Mouse (Mus musculus) limb, embryonic 11.5 days (tissue): Measurements from ENCODE around the gene Cdk6. TPM values are rescaled to one million over a fixed set of nuclear protein-coding genes. Genes with fewer than 3 reads are reported as not detected.

ENCODE experiments used
- ATAC-seq: fragments of 200-750 bp; cut with Nextera tagmentation; 2 replicates; pipeline ENCODE4 v1.8.0; 2017; ENCODE audit warnings: low read depth; ENCODE audit not compliant: insufficient number of reproducible peaks, low FRiP score, low TSS enrichment
- DNase-seq: peaks from one replicate; pipeline ENCODE4 v3.0.0-alpha.2; 2015; ENCODE audit warnings: low spot score
- H3K27ac ChIP-seq: fragments of 300-500 bp; sonication (generic); replicated peaks from 2 replicates; pipeline ENCODE4 v1.5.1; 2014; ENCODE audit warnings: low read depth, mild to moderate bottlenecking, low read length
- H3K27me3 ChIP-seq: fragments of 300-500 bp; sonication (generic); 2 replicates; pipeline ENCODE4 v1.6.1; 2014; ENCODE audit warnings: mild to moderate bottlenecking, low read length, mixed read lengths; ENCODE audit not compliant: control insufficient read depth, insufficient read depth
- H3K36me3 ChIP-seq: fragments of 300-500 bp; sonication (generic); 2 replicates; pipeline ENCODE4 v1.6.1; 2014; ENCODE audit warnings: mild to moderate bottlenecking, low read length, moderate library complexity, mixed read lengths; ENCODE audit not compliant: control insufficient read depth, insufficient read depth
- H3K4me1 ChIP-seq: fragments of 300-500 bp; sonication (generic); 2 replicates; pipeline ENCODE4 v1.6.1; 2014; ENCODE audit warnings: low read length, mixed read lengths; ENCODE audit not compliant: control insufficient read depth, insufficient read depth
- H3K4me2 ChIP-seq: fragments of 300-500 bp; sonication (generic); 2 replicates; pipeline ENCODE4 v1.6.1; 2014; ENCODE audit warnings: low read depth, mild to moderate bottlenecking, moderate library complexity; ENCODE audit not compliant: severe bottlenecking
- H3K4me3 ChIP-seq: fragments of 300-500 bp; sonication (generic); 2 replicates; pipeline ENCODE4 v1.5.1; 2014; ENCODE audit warnings: low read depth, low read length
- H3K9ac ChIP-seq: fragments of 300-500 bp; sonication (generic); 2 replicates; pipeline ENCODE4 v1.6.1; 2014; ENCODE audit warnings: mild to moderate bottlenecking, low read length
- H3K9me3 ChIP-seq: fragments of 300-500 bp; sonication (generic); 2 replicates; pipeline ENCODE4 v1.6.1; 2016; ENCODE audit warnings: low read length; ENCODE audit not compliant: control insufficient read depth
- WGBS: fragments of 180-500 bp; shearing (Covaris S2); extraction: QIAGEN DNeasy Blood & Tissue Kit; methylation state at CpG from one replicate; pipeline ENCODE4 v1.1.7; 2014; 5-methylcytosine and 5-hydroxymethylcytosine counted together
- polyA plus RNA-seq: library from polyadenylated mRNA; unstranded; fragments of >200 nt; fragmentation: Nextera tagmentation; extraction: Ambion mirVana; gene quantifications from 2 replicates; pipeline ENCODE4 v1.2.1, GENCODE M21; 2014

Gene Cdk6
- polyA plus RNA-seq, 1 experiment from 2014 or later, result 31.3 TPM

DNA sequence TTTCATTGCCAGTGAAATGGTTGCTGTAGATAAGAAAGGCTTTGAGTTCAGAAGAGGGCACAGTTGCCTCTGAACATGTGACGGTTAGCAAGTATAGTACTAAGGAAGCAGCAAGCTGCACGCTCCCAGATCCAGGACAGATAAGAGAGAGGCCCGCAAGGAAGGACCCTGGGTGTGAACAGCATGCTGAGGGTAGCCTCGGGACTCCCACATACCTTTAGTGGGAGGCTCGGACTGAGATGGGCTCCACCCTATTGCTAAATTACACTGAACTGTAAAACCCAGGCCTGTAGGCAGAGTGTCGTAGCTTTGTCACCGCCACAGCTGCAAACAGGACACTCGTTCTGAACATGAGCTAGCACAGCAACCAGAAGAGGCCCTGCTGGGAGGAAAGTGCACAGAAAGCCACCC lies 173.6 kb downstream of the Cdk6 start:
- H3K27me3 ChIP-seq, result no peaks in the 10 kb centered on the region
- no peak for DNase-seq
- H3K9me3 ChIP-seq, result no peaks in the 10 kb centered on the region
- no peak overlapping the region for H3K4me2 ChIP-seq
- no peak overlapping the region for H3K27ac ChIP-seq
- H3K4me3 ChIP-seq, result no peak overlapping the region
- no peaks in the 10 kb centered on the region; the same call in 1 of the 2 replicates for H3K36me3 ChIP-seq
- ATAC-seq, result no peak
- H3K4me1 ChIP-seq, result 0 out of 2 replicates have a peak, but pooled peaks cover 5% of the 10 kb centered on the region
- 58% methylated on average over 8 of the region's 8 CpGs for WGBS
- H3K9ac ChIP-seq, result no peak overlapping the region

DNA sequence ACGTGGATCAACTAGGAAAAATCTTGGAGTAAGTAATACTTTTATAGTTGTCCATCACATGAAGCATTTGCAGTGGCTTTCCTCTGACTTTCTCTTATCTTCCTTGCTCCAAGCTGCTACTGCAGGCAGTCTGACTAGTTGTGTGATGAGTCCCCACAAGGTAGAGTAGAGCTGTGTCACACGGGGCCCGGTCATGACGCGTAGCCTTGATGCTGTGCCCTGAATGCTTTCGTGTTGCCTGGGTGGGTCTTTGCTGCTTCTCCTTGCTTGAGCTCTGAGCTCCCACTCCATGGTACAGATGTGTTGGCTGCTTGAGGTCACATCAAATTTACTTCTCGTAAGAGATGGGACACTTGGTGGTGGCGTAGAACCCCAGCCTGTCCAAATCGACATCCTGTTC lies 174.2 kb downstream of the Cdk6 start:
- H3K4me3 ChIP-seq, result no peak overlapping the region
- WGBS, result 92% methylated on average over 9 of the region's 9 CpGs
- H3K9ac ChIP-seq, result no peak overlapping the region
- no peak overlapping the region for H3K27ac ChIP-seq
- H3K9me3 ChIP-seq, result no peaks in the 10 kb centered on the region
- DNase-seq (no peak), ATAC-seq (no peak)
- no peaks in the 10 kb centered on the region; the same call in 1 of the 2 replicates for H3K36me3 ChIP-seq
- 0 out of 2 replicates have a peak, but pooled peaks cover 5% of the 10 kb centered on the region for H3K4me1 ChIP-seq
- H3K27me3 ChIP-seq, result no peaks in the 10 kb centered on the region
- H3K4me2 ChIP-seq, result no peak overlapping the region

DNA sequence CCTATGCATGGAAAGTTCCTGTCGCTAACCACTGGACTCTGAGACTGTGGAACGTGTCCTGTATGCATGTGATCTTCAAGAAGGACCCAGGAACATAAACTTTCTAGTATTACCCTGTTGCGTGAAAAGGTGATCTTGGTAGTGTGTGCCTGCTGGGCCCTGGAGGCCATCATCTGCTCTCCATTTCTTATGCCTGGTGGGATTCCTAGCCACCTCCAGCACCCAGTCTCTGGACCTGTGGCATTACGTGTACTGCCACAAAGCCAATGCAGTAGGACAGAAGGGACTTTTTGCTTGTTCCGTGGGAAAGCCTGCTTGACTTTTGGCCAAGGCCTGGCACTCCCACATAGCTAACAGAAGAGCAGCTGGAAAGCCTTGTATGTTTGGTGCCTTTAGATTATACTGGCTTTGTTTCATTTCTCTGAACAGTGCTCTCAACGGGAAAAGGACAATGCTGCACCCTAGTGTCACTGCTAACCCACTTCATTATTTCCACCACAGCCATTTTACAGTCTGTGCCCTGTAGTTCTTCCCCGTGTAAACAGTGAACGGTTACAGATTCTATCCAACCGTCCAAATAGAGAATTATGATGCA lies 175.3 kb downstream of the Cdk6 start:
- 75% methylated on average over 9 of the region's 9 CpGs for WGBS
- Histone ChIP-seq H3K27me3 (no peaks in the 10 kb centered on the region), H3K36me3 (no peaks in the 10 kb centered on the region; the same call in 1 of the 2 replicates), H3K27ac (no peak overlapping the region), H3K9ac (no peak overlapping the region), H3K4me3 (no peak overlapping the region), H3K9me3 (no peaks in the 10 kb centered on the region), H3K4me2 (no peak overlapping the region), H3K4me1 (no peaks in the 10 kb centered on the region)
- no peak for DNase-seq
- no peak for ATAC-seq

DNA sequence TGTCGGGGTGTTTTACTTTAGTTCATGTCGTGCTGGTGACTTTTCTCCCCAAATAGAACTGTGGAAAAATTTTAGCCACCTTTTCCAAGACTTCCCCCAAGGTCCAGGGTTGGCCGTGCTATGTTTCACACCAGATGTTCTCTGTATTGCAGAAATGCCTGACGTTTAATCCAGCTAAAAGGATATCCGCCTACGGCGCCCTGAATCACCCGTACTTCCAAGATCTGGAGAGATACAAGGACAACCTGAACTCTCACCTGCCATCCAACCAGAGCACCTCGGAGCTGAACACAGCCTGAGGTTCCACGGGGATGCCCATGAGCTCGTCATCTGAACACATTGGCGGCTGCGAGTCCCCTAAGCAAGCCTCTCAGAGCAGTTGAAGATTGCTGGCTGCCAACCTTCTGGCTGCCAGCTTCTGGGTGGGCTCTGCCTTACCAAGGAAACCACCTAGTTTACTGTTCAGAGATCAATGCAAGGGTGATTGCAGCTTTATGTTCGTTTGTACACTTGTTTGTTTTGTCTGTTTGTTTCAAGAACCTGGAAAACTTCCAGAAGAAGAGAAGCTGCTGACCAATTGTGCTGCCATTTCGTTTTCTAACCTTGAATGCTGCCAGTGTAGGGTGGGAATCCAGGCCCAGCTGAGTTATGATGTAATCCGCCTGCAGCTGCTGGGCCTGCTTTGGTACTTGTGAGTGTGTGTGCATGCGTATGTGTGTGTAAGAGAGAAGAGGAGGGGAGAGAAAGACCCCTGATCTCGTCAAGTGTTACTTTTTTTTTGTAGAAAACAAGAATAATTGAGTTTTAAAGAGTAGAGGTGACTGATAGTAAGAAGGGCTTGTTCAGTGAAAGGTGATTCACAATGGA lies 179.4 kb downstream of the Cdk6 start:
- DNase-seq (no peak), ATAC-seq (no peak)
- WGBS, result 91% methylated on average over 18 of the region's 18 CpGs
- no peaks in the 10 kb centered on the region for H3K27me3 ChIP-seq
- H3K4me3 ChIP-seq, result no peak overlapping the region
- no peaks in the 10 kb centered on the region for H3K4me1 ChIP-seq
- H3K36me3 ChIP-seq, result no peaks in the 10 kb centered on the region; the same call in 1 of the 2 replicates
- H3K9me3 ChIP-seq, result no peaks in the 10 kb centered on the region
- no peak overlapping the region for H3K9ac ChIP-seq
- H3K4me2 ChIP-seq, result no peak overlapping the region
- H3K27ac ChIP-seq, result no peak overlapping the region

DNA sequence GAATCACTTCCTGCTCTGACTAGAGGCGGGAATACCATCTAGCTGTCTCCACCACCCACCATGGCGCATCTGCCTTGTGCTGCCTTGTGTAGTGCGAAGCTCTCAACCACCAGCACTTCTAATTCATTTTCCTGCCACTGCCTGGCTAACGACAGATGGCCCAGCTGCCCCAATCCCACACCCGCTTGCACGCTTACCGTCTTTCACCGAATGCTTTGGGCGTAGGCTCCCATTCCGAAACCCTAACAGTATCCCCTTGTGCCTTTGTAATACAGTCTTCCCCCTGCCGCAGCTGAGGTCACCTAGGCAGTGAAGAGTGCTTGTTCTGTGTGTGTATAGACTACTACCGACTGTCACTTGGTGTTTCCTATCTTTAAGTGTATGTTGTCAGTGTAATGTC lies 180.5 kb downstream of the Cdk6 start:
- Histone ChIP-seq H3K27me3 (no peaks in the 10 kb centered on the region), H3K36me3 (no peaks in the 10 kb centered on the region; the same call in 1 of the 2 replicates), H3K4me2 (no peak overlapping the region), H3K9me3 (no peaks in the 10 kb centered on the region), H3K27ac (no peak overlapping the region), H3K4me1 (no peaks in the 10 kb centered on the region), H3K4me3 (no peak overlapping the region), H3K9ac (no peak overlapping the region)
- ATAC-seq, result no peak
- WGBS, result 94% methylated on average over 12 of the region's 12 CpGs
- no peak for DNase-seq

DNA sequence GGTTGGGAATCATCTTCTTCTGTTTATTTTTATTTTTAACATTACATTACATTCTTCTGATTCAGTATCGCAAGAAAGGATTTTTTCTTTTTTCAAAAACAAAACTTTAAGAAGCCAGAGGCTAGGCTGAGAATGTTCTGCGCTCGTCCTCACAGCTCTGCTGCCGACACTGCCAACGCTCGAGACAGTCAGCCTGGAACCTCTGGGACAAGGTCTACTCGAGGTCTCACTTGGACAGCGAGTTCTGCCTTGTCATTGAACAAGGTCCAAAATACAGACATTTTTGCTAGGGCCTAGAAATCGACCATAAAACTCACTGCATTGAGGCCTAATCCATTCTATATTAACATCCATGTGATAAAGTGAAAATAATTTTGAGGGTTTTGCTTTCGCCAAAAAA lies 181.5 kb downstream of the Cdk6 start:
- Histone ChIP-seq H3K4me3 (no peak overlapping the region), H3K27me3 (no peaks in the 10 kb centered on the region), H3K9me3 (no peaks in the 10 kb centered on the region), H3K36me3 (no peaks in the 10 kb centered on the region), H3K9ac (no peak overlapping the region), H3K4me1 (no peaks in the 10 kb centered on the region), H3K4me2 (no peak overlapping the region), H3K27ac (no peak overlapping the region)
- DNase-seq (no peak), ATAC-seq (no peak)
- 91% methylated on average over 10 of the region's 10 CpGs for WGBS

DNA sequence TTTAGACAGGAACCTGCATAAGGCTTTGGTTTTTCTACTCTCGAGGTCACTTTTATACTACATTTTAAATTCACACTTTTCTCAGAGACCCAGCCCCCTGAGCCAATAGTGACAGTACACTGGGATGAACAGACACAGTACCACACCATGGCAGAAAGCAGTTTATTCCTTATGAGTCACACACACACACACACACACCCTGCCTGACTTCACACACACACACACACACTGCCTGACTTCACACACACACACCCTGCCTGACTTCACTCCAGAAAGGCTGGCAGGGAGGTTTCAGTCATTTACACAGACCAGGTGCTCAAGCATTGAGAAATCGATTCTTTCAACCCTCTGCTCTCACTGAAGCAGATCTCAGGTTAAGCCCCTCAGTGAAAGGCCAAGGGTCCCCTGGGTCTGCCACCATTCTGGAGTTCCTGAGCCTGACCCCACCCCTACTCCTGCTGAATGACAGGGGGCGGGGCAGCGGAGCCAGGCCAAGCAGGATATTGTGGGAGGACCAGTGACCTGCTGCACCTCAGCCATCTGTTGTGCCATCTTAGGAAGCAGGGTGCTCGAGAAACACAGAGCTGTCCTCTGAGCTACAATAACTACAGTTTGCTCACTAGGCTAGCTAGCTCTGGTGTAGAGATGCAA lies 185.9 kb downstream of the Cdk6 start:
- H3K9me3 ChIP-seq, result no peaks in the 10 kb centered on the region
- DNase-seq (no peak), ATAC-seq (0 out of 2 replicates have a peak, but pooled peaks have one; percentile 39)
- H3K27me3 ChIP-seq, result no peaks in the 10 kb centered on the region
- H3K4me1 ChIP-seq, result no peaks in the 10 kb centered on the region
- no peak overlapping the region for H3K9ac ChIP-seq
- WGBS, result 54% methylated on average over 5 of the region's 5 CpGs
- no peak overlapping the region for H3K27ac ChIP-seq
- no peaks in the 10 kb centered on the region for H3K36me3 ChIP-seq
- H3K4me2 ChIP-seq, result no peak overlapping the region
- H3K4me3 ChIP-seq, result no peak overlapping the region

DNA sequence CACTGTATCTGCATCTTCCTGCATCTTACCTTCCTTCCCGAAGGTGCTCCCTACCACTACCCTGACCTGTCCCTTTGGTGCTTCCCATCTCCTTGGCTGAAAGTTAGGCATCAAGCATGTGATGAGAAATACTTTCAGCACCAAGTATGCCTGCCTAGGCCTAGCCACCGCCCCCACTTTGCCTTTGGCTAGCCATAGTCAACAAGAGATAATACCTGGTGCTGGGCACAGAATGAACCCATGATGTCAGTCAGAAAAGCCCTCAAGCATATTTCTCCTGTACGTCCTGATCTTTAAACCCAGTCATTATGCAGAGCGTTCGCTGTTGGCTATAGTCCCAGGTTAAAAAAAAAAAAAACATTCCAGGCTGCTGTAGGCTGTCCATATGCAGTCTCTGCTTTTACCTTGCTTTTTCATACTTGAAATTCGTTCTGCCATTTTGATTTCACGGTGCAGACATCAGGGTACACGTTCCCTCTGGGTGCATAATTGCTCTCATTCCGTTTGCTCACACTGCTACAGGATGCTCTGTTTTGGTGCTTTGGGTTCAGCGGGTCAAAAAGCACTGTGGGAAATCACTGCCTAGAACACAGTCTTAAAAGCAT lies 188.4 kb downstream of the Cdk6 start:
- DNase-seq, result no peak
- Histone ChIP-seq H3K9me3 (no peaks in the 10 kb centered on the region), H3K27me3 (no peaks in the 10 kb centered on the region), H3K27ac (no peak overlapping the region), H3K9ac (no peak overlapping the region), H3K4me2 (no peak overlapping the region), H3K36me3 (no peaks in the 10 kb centered on the region; the same call in 1 of the 2 replicates), H3K4me1 (no peaks in the 10 kb centered on the region), H3K4me3 (no peak overlapping the region)
- WGBS, result 83% methylated on average over 10 of the region's 10 CpGs
- no peak for ATAC-seq
